In the genomic region with DNA sequence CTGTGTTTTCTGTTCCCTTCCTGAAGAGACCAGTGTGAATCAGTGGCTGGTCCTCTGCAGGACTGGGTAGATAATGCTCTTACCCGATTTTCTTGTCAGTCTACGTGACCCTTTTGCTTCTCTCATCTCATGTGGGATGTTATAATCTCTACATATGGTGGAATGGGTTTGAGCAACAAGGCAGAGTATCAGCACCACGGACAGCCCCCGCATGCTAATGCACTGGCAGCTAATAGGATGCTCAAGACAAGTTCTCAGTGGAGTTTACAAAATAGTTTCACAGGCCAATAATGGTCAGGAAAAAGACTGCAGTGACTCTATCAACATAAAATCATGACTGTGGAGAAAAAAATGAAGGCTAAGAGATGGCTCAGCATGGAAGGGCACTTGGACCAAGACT, we compare ENCODE assay signal across 12 mouse cellular contexts.
DNase-seq lines count a peak whose midpoint lies in the region; ATAC-seq and TF ChIP-seq lines count a peak whose summit lies in the region.
"Had no signal": no experiment of that assay in that cellular context is flagged by ENCODE, and none has a peak within 500 bp of the region (broad histone marks: within the 10 kb centered on the region; RNA-seq: fewer than 3 reads in every experiment).

No protein-coding gene starts in this region.

- H3K36me3 ChIP-seq in kidney, postnatal 0 days (ENCODE audit: insufficient read depth, low read length): no peaks in the 10 kb centered on the region
- H3K36me3 ChIP-seq in kidney, embryonic 16.5 days (ENCODE audit: insufficient read depth, low read length): no peaks in the 10 kb centered on the region
- H3K36me3 ChIP-seq in embryonic facial prominence, embryonic 11.5 days (replicated peaks; ENCODE audit: control insufficient read depth, insufficient read depth, low read depth, low read length): no peaks in the 10 kb centered on the region
- H3K36me3 ChIP-seq: embryonic facial prominence, embryonic 15.5 days; heart, embryonic 15.5 days; neural tube, embryonic 12.5 days had no signal

- no peak overlapping the region for H3K4me3 ChIP-seq in kidney, postnatal 0 days (replicated peaks; ENCODE audit: low read depth, low read length)
- no peak overlapping the region for H3K4me3 ChIP-seq in kidney, embryonic 16.5 days (ENCODE audit: low read length)
- no peak overlapping the region for H3K4me3 ChIP-seq in embryonic facial prominence, embryonic 11.5 days (ENCODE audit: low read depth, low read length)
- H3K4me3 ChIP-seq: embryonic facial prominence, embryonic 15.5 days; heart, embryonic 15.5 days; neural tube, embryonic 12.5 days had no signal

- no peaks in the 10 kb centered on the region for H3K27me3 ChIP-seq in kidney, postnatal 0 days (ENCODE audit: insufficient read depth, low read length)
- H3K27me3 ChIP-seq in kidney, embryonic 16.5 days (ENCODE audit: insufficient read depth, low read length): no peaks in the 10 kb centered on the region
- H3K27me3 ChIP-seq in embryonic facial prominence, embryonic 11.5 days (ENCODE audit: control insufficient read depth, insufficient read depth, low read length): no peaks in the 10 kb centered on the region
- H3K27me3 ChIP-seq: embryonic facial prominence, embryonic 15.5 days; heart, embryonic 15.5 days; neural tube, embryonic 12.5 days had no signal

- no peak overlapping the region for H3K27ac ChIP-seq in kidney, postnatal 0 days
- no peak overlapping the region for H3K27ac ChIP-seq in kidney, embryonic 16.5 days (ENCODE audit: low read length)
- no peak overlapping the region for H3K27ac ChIP-seq in embryonic facial prominence, embryonic 11.5 days (replicated peaks; ENCODE audit: low read depth, low read length)
- H3K27ac ChIP-seq: embryonic facial prominence, embryonic 15.5 days; heart, embryonic 15.5 days; macrophage; neural tube, embryonic 12.5 days had no signal

- TF ChIP-seq CTCF in kidney, postnatal 0 days (IDR thresholded peaks at IDR 0.05; ENCODE audit: low read depth): no peak

- 47% methylated on average over 4 of the region's 4 CpGs for WGBS in kidney, postnatal 0 days
- 45% methylated on average over 4 of the region's 4 CpGs for WGBS in kidney, embryonic 16.5 days
- 50% methylated on average over 4 of the region's 4 CpGs for WGBS in embryonic facial prominence, embryonic 11.5 days

- ATAC-seq in kidney, postnatal 0 days (replicated peaks; ENCODE audit: low FRiP score, low read depth): no peak
- no peak for ATAC-seq in kidney, embryonic 16.5 days (ENCODE audit: low FRiP score, low TSS enrichment)
- ATAC-seq in embryonic facial prominence, embryonic 11.5 days (replicated peaks; ENCODE audit: insufficient number of reproducible peaks, low FRiP score, low TSS enrichment, low read depth): no peak
- ATAC-seq in erythroblast, adult 5-6 weeks (replicated peaks; ENCODE audit: low FRiP score, poor library complexity, severe bottlenecking): no peak

- H3K4me2 ChIP-seq in kidney, postnatal 0 days (ENCODE audit: low read length): no peak overlapping the region
- no peak overlapping the region for H3K4me2 ChIP-seq in kidney, embryonic 16.5 days (replicated peaks; ENCODE audit: low read depth, low read length)
- H3K4me2 ChIP-seq in embryonic facial prominence, embryonic 11.5 days (ENCODE audit: low read depth, low read length): no peak overlapping the region
- H3K4me2 ChIP-seq: embryonic facial prominence, embryonic 15.5 days; heart, embryonic 15.5 days; neural tube, embryonic 12.5 days had no signal

- H3K9me3 ChIP-seq in kidney, postnatal 0 days (replicated peaks; ENCODE audit: low read length): no peaks in the 10 kb centered on the region
- H3K9me3 ChIP-seq in kidney, embryonic 16.5 days (ENCODE audit: low read length): peaks cover 2% of the 10 kb centered on the region; the same call in 1 of the 2 replicates
- H3K9me3 ChIP-seq in embryonic facial prominence, embryonic 11.5 days (replicated peaks; ENCODE audit: control insufficient read depth, low read length): no peaks in the 10 kb centered on the region
- H3K9me3 ChIP-seq: embryonic facial prominence, embryonic 15.5 days; heart, embryonic 15.5 days; neural tube, embryonic 12.5 days had no signal

- no peak overlapping the region for H3K9ac ChIP-seq in kidney, postnatal 0 days (ENCODE audit: low read depth, low read length)
- H3K9ac ChIP-seq in kidney, embryonic 16.5 days (replicated peaks; ENCODE audit: low read length): no peak overlapping the region
- no peak overlapping the region for H3K9ac ChIP-seq in embryonic facial prominence, embryonic 11.5 days (replicated peaks; ENCODE audit: low read length)
- H3K9ac ChIP-seq: embryonic facial prominence, embryonic 15.5 days; heart, embryonic 15.5 days; neural tube, embryonic 12.5 days had no signal

- DNase-seq in kidney, postnatal 0 days (ENCODE audit: low spot score): peak; percentile 73
- DNase-seq in 3T3-L1 (ENCODE audit: low read depth, low spot score) (peak; percentile 59), ES-CJ7 (ENCODE audit: low read depth, low spot score) (peak; percentile 35)
- peak; percentile 75 for DNase-seq in embryonic facial prominence, embryonic 11.5 days (ENCODE audit: low spot score)
- no peak for DNase-seq in frontal cortex, postnatal 14 days (ENCODE audit: low spot score in 2 of 2)
- DNase-seq: kidney, adult 18-20 months had no signal

- no peaks in the 10 kb centered on the region for H3K4me1 ChIP-seq in kidney, postnatal 0 days (replicated peaks; ENCODE audit: insufficient read depth, low read length)
- no peaks in the 10 kb centered on the region for H3K4me1 ChIP-seq in kidney, embryonic 16.5 days (ENCODE audit: insufficient read depth, low read length)
- H3K4me1 ChIP-seq in embryonic facial prominence, embryonic 11.5 days (ENCODE audit: control insufficient read depth, insufficient read depth, low read length): no peaks in the 10 kb centered on the region
- H3K4me1 ChIP-seq: embryonic facial prominence, embryonic 15.5 days; heart, embryonic 15.5 days; neural tube, embryonic 12.5 days had no signal

Comparison
In these comparisons a context has a peak if more than half of its experiments do, and no peak if none do; other contexts are left out.
1. DNase-seq: peak in kidney, postnatal 0 days (single experiment), 3T3-L1 (single experiment), ES-CJ7 (single experiment) and embryonic facial prominence, embryonic 11.5 days (single experiment); none in frontal cortex, postnatal 14 days (0 of 2).